Mouse (Mus musculus) heart, adult 2 months (tissue): ENCODE measurements around the gene Lingo3. TPM values are rescaled to one million over a fixed set of nuclear protein-coding genes. Genes with fewer than 3 reads are reported as not detected.

Experiments
- DNase-seq, 2 experiments: peaks; one replicate each; pipeline ENCODE4 v3.0.0; 2021
- H3K27ac ChIP-seq: fragments of 200-600 bp; 2 replicates; pipeline ENCODE4 v1.8.1; 2022
- H3K27me3 ChIP-seq: fragments of 200-500 bp; 2 replicates; pipeline ENCODE4 v1.6.1; 2012; ENCODE audit warnings: mild to moderate bottlenecking, low read length, inconsistent platforms, mixed read lengths; ENCODE audit not compliant: control insufficient read depth, insufficient read depth
- H3K36me3 ChIP-seq: fragments of 200-500 bp; 2 replicates; pipeline ENCODE4 v1.6.1; 2012; ENCODE audit warnings: low read length, inconsistent platforms; ENCODE audit not compliant: control insufficient read depth, insufficient read depth
- H3K4me1 ChIP-seq: fragments of 200-500 bp; 2 replicates; pipeline ENCODE4 v1.6.1; 2011; ENCODE audit warnings: low read length; ENCODE audit not compliant: control insufficient read depth, insufficient read depth
- H3K4me3 ChIP-seq: fragments of 200-600 bp; 2 replicates; pipeline ENCODE4 v1.8.1; 2022
- H3K79me2 ChIP-seq: fragments of 200-500 bp; replicated peaks from 2 replicates; pipeline ENCODE4 v1.6.1; 2012; ENCODE audit warnings: mild to moderate bottlenecking, inconsistent platforms, low read length, moderate library complexity, mixed read lengths; ENCODE audit not compliant: control insufficient read depth, insufficient read depth
- H3K9ac ChIP-seq: fragments of 200-500 bp; 2 replicates; pipeline ENCODE4 v1.6.1; 2012; ENCODE audit warnings: low read depth, mild to moderate bottlenecking, control low read depth, inconsistent platforms, low read length, mixed read lengths
- CTCF ChIP-seq: fragments of 200-600 bp; IDR thresholded peaks from 2 replicates; pipeline ENCODE4 v1.8.1; 2022; ENCODE audit warnings: antibody characterized with exemption, mild to moderate bottlenecking, moderate library complexity
- EP300 ChIP-seq: fragments of 200-500 bp; IDR thresholded peaks from 2 replicates; pipeline ENCODE4 v1.6.1; 2011; ENCODE audit warnings: low read depth, low read length, control low read depth; ENCODE audit not compliant: insufficient read depth
- POLR2A ChIP-seq: fragments of 200-500 bp; IDR thresholded peaks from 2 replicates; pipeline ENCODE4 v1.6.1; 2011; ENCODE audit warnings: mild to moderate bottlenecking, low read depth, low read length, control low read depth; ENCODE audit not compliant: insufficient read depth
- WGBS: fragments of 180-500 bp; shearing (Covaris S2); methylation state at CpG from one replicate; pipeline ENCODE4 v1.1.7; 2018; 5-methylcytosine and 5-hydroxymethylcytosine counted together
- intact Hi-C: fragments of 180-260 bp; cut with DNase I; formaldehyde crosslinking; loops from one replicate; pipeline ENCODE4 v1.15.1; 2025
- microRNA-seq, 2 experiments: library from miRNA; unstranded; fragments of <30 nt; microRNA quantifications; one replicate each; pipeline ENCODE4 v1.2.0; 2021
- polyA plus RNA-seq: library from polyadenylated mRNA; depleted of rRNA; stranded (reverse); fragments of >200 nt; gene quantifications from 2 replicates; pipeline ENCODE4 v1.2.3, GENCODE M21; 2012; rRNA removed
- total RNA-seq, 2 experiments: library from RNA; stranded (reverse); gene quantifications; 2 replicates each; pipeline ENCODE4 v1.2.3; 2021

The Lingo3 gene
- total and polyA plus RNA-seq, 3 experiments, result 10.7 to 15.8 (median 12.0) TPM

GRCm38 (mm10) chr10:80785963-80786362, 57.9 kb downstream of the Lingo3 start:
- H3K4me1 ChIP-seq, result no peaks in the 10 kb centered on the region; the same call in 1 of the 2 replicates
- no peak overlapping the region for H3K4me3 ChIP-seq
- no peaks in the 10 kb centered on the region for H3K36me3 ChIP-seq
- H3K27me3 ChIP-seq, result no peaks in the 10 kb centered on the region
- TF ChIP-seq EP300 (no peak), CTCF (no peak), POLR2A (no peak)
- intact Hi-C loops, result no loop called here
- no peak overlapping the region for H3K27ac ChIP-seq
- WGBS, result 85% methylated on average over 11 of the region's 11 CpGs
- DNase-seq, result no peak
- H3K9ac ChIP-seq, result no peak overlapping the region
- H3K79me2 ChIP-seq, result no peaks in the 10 kb centered on the region

GRCm38 (mm10) chr10:80784871-80785270, 59.0 kb downstream of the Lingo3 start:
- peak in 1 of 2 experiments; percentile 55 for DNase-seq
- H3K79me2 ChIP-seq, result no peaks in the 10 kb centered on the region
- 55% methylated on average over 12 of the region's 12 CpGs for WGBS
- no peaks in the 10 kb centered on the region; the same call in 1 of the 2 replicates for H3K4me1 ChIP-seq
- no peaks in the 10 kb centered on the region for H3K27me3 ChIP-seq
- H3K36me3 ChIP-seq, result no peaks in the 10 kb centered on the region
- H3K9ac ChIP-seq, result no peak overlapping the region
- H3K4me3 ChIP-seq, result no peak overlapping the region
- peak overlapping the region; percentile 60 for H3K27ac ChIP-seq
- no peak for TF ChIP-seq POLR2A
- no peak for TF ChIP-seq CTCF
- no peak for TF ChIP-seq EP300
- intact Hi-C loops, result no loop called here

- intact Hi-C loops, result no loop called here
Observed at GRCm38 (mm10) chr10:80784302-80784701, 59.5 kb downstream of the Lingo3 start.

More at GRCm38 (mm10) chr10:80784302-80784701, 59.5 kb downstream of the Lingo3 start:
- Histone ChIP-seq H3K36me3 (no peaks in the 10 kb centered on the region), H3K4me3 (no peak overlapping the region), H3K9ac (no peak overlapping the region), H3K27me3 (no peaks in the 10 kb centered on the region), H3K27ac (peak overlapping the region; percentile 27), H3K4me1 (no peaks in the 10 kb centered on the region; the same call in 1 of the 2 replicates), H3K79me2 (no peaks in the 10 kb centered on the region)
- no peak for DNase-seq
- no peak for TF ChIP-seq EP300
- no peak for TF ChIP-seq POLR2A
- TF ChIP-seq CTCF, result no peak
- WGBS, result 97% methylated on average over 2 of the region's 2 CpGs

Small RNA genes within 50 kb of the gene (microRNA-seq; reads per million reads assigned to microRNA genes)
- gene Mir1982, result 1.7 to 3.5 reads per million in 2 experiments

Other genes with a start within 250 kb of the Lingo3 start
- 10 to 100 TPM; 20.8 to 26.9 TPM for gene Scamp4, start 241.2 kb downstream of the Lingo3 start, total RNA-seq
- gene Scamp4, start 241.2 kb downstream of the Lingo3 start, polyA plus RNA-seq, result 58.9 and 60.5 TPM in 2 replicates
- 1 to 10 TPM in 1 of 2 experiments, under 1 TPM in 1; 0.60 to 1.1 TPM for gene Adat3, start 241.2 kb downstream of the Lingo3 start, total RNA-seq
- gene Adat3, start 241.2 kb downstream of the Lingo3 start, polyA plus RNA-seq, result 1.0 and 2.5 TPM in 2 replicates
- under 1 TPM; 0.34 to 0.39 TPM for gene Gm49322, start 238.0 kb downstream of the Lingo3 start, total RNA-seq
- 0.62 and 2.0 TPM in 2 replicates for gene Gm49322, start 238.0 kb downstream of the Lingo3 start, polyA plus RNA-seq
- gene Csnk1g2, start 221.2 kb downstream of the Lingo3 start, total RNA-seq, result 100 to 1,000 TPM; 117 to 130 TPM
- 125 and 130 TPM in 2 replicates for gene Csnk1g2, start 221.2 kb downstream of the Lingo3 start, polyA plus RNA-seq
- 10 to 100 TPM; 43.7 to 44.2 TPM for gene Btbd2, start 187.0 kb downstream of the Lingo3 start, total RNA-seq
- 57.3 and 60.1 TPM in 2 replicates for gene Btbd2, start 187.0 kb downstream of the Lingo3 start, polyA plus RNA-seq
- gene Mknk2, start 165.9 kb downstream of the Lingo3 start, total RNA-seq, result 100 to 1,000 TPM; 176 to 229 TPM
- 199 and 208 TPM in 2 replicates for gene Mknk2, start 165.9 kb downstream of the Lingo3 start, polyA plus RNA-seq
- 1 to 10 TPM; 7.4 to 7.6 TPM for gene Mob3a, start 142.1 kb downstream of the Lingo3 start, total RNA-seq
- gene Mob3a, start 142.1 kb downstream of the Lingo3 start, polyA plus RNA-seq, result 11.7 and 13.6 TPM in 2 replicates
- 1 to 10 TPM; 3.4 to 3.8 TPM for gene Izumo4, start 141.9 kb downstream of the Lingo3 start, total RNA-seq
- 13.3 and 15.6 TPM in 2 replicates for gene Izumo4, start 141.9 kb downstream of the Lingo3 start, polyA plus RNA-seq
- 10 to 100 TPM; 40.2 to 42.6 TPM for gene Ap3d1, start 101.8 kb downstream of the Lingo3 start, total RNA-seq
- gene Ap3d1, start 101.8 kb downstream of the Lingo3 start, polyA plus RNA-seq, result 52.9 and 66.5 TPM in 2 replicates
- 10 to 100 TPM; 18.8 to 19.6 TPM for gene Dot1l, start 88.8 kb downstream of the Lingo3 start, total RNA-seq
- 35.0 and 39.6 TPM in 2 replicates for gene Dot1l, start 88.8 kb downstream of the Lingo3 start, polyA plus RNA-seq
- gene Sf3a2, start 45.8 kb downstream of the Lingo3 start, total RNA-seq, result 10 to 100 TPM; 27.3 to 30.4 TPM
- gene Sf3a2, start 45.8 kb downstream of the Lingo3 start, polyA plus RNA-seq, result 18.4 and 19.7 TPM in 2 replicates
- gene Plekhj1, start 45.4 kb downstream of the Lingo3 start, total RNA-seq, result 10 to 100 TPM; 29.7 to 33.0 TPM
- gene Plekhj1, start 45.4 kb downstream of the Lingo3 start, polyA plus RNA-seq, result 28.9 and 33.2 TPM in 2 replicates
- under 1 TPM; 0.18 TPM for gene Amh, start 38.8 kb downstream of the Lingo3 start, total RNA-seq
- 0.15 and 0.25 TPM in 2 replicates for gene Amh, start 38.8 kb downstream of the Lingo3 start, polyA plus RNA-seq
- 1 to 10 TPM in 1 of 2 experiments, under 1 TPM in 1; 0.25 to 1.1 TPM for gene Jsrp1, start 30.5 kb downstream of the Lingo3 start, total RNA-seq
- 0.21 and 0.56 TPM in 2 replicates for gene Jsrp1, start 30.5 kb downstream of the Lingo3 start, polyA plus RNA-seq
- gene Oaz1, start 17.4 kb downstream of the Lingo3 start, total RNA-seq, result 100 to 1,000 TPM; 850 to 914 TPM
- gene Oaz1, start 17.4 kb downstream of the Lingo3 start, polyA plus RNA-seq, result 1,001 and 1,201 TPM in 2 replicates
- gene Lsm7, start 11.2 kb upstream of the Lingo3 start, total RNA-seq, result 10 to 100 TPM; 19.4 to 23.2 TPM
- gene Lsm7, start 11.2 kb upstream of the Lingo3 start, polyA plus RNA-seq, result 74.9 and 79.9 TPM in 2 replicates
- gene Sppl2b, start 11.2 kb upstream of the Lingo3 start, total RNA-seq, result 10 to 100 TPM; 15.4 to 16.8 TPM
- gene Sppl2b, start 11.2 kb upstream of the Lingo3 start, polyA plus RNA-seq, result 51.4 and 74.2 TPM in 2 replicates
- not detected for gene Tmprss9, start 27.8 kb upstream of the Lingo3 start, total RNA-seq
- gene Tmprss9, start 27.8 kb upstream of the Lingo3 start, polyA plus RNA-seq, result 0.02 TPM in 1 of 2 replicates, not detected in the other
- 100 to 1,000 TPM; 126 to 133 TPM for gene Timm13, start 56.9 kb upstream of the Lingo3 start, total RNA-seq
- 151 and 188 TPM in 2 replicates for gene Timm13, start 56.9 kb upstream of the Lingo3 start, polyA plus RNA-seq
- 1 to 10 TPM; 3.6 to 5.4 TPM for gene Lmnb2, start 74.2 kb upstream of the Lingo3 start, total RNA-seq
- 5.4 and 7.4 TPM in 2 replicates for gene Lmnb2, start 74.2 kb upstream of the Lingo3 start, polyA plus RNA-seq
- gene Gadd45b, start 86.0 kb upstream of the Lingo3 start, total RNA-seq, result 10 to 100 TPM; 10.9 to 13.9 TPM
- gene Gadd45b, start 86.0 kb upstream of the Lingo3 start, polyA plus RNA-seq, result 10.0 and 10.1 TPM in 2 replicates
- gene Gng7, start 170.9 kb upstream of the Lingo3 start, total RNA-seq, result under 1 TPM; 0.50 to 0.63 TPM
- 0.68 and 1.1 TPM in 2 replicates for gene Gng7, start 170.9 kb upstream of the Lingo3 start, polyA plus RNA-seq
- gene Diras1, start 181.6 kb upstream of the Lingo3 start, total RNA-seq, result not detected
- gene Diras1, start 181.6 kb upstream of the Lingo3 start, polyA plus RNA-seq, result 0.04 and 0.06 TPM in 2 replicates
- gene Slc39a3, start 193.4 kb upstream of the Lingo3 start, total RNA-seq, result 10 to 100 TPM; 13.9 to 14.4 TPM
- gene Slc39a3, start 193.4 kb upstream of the Lingo3 start, polyA plus RNA-seq, result 20.5 and 21.9 TPM in 2 replicates
- 10 to 100 TPM; 84.5 to 90.1 TPM for gene Sgta, start 216.1 kb upstream of the Lingo3 start, total RNA-seq
- 158 and 161 TPM in 2 replicates for gene Sgta, start 216.1 kb upstream of the Lingo3 start, polyA plus RNA-seq
- 10 to 100 TPM; 11.3 to 15.5 TPM for gene Thop1, start 226.0 kb upstream of the Lingo3 start, total RNA-seq
- 15.2 and 17.0 TPM in 2 replicates for gene Thop1, start 226.0 kb upstream of the Lingo3 start, polyA plus RNA-seq